Mouse (Mus musculus) thymus, postnatal 25 days (tissue): ENCODE measurements around the gene Kcmf1.
A peak's percentile ranks its signal among the peaks of the same experiment; 100 is the strongest.
"Not testable (repeated sequence)": the region's sequence is repeated elsewhere in the genome, so short reads cannot be mapped to it uniquely, and the experiment has no call there.

Experiments used
- DNase-seq: peaks from one replicate; pipeline ENCODE4 v3.0.0; 2022

Gene Kcmf1

DNA sequence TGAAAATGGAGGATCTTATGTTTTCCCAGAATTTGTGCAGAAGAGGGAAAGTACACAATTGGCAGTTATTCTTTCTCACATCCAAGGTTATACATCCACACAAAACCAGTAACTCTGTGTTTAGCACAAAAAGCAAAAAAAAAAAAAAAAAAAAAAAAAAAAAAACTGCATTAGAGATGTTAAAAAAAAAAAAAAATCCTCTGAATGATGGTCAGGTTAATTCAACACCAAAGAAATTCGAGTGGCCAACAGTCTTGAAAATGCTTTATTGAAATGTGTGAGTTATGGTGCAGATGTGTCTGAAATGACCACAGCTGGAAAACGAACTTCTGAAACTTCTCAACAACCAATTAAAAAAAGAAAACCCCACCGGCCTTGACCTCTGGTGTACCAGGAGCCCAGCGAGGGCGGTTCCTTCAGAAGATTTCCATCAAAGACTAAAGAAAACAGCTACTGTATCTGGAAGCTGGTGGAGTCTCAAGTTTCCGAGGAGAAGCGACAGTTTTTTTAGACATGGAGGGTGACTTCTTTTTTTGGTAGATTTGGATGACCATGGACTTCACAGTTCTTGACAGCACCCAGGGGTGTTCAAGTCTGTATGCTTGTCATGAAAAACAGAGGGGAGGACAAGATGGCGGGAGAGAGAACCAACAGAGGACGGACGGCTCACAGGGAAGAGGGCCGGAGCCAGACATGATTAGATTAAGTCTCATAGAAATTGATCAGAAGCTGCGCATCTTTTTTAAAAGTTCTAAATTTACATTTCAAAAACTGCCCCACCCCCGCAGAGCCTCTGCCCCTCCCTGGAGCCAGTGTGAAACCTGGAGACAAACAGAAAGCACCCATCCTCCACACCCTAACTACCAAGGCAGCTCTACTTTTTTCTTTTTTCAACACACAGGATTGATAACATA lies 58.7 kb downstream of the Kcmf1 start:
- no peak for DNase-seq

DNA sequence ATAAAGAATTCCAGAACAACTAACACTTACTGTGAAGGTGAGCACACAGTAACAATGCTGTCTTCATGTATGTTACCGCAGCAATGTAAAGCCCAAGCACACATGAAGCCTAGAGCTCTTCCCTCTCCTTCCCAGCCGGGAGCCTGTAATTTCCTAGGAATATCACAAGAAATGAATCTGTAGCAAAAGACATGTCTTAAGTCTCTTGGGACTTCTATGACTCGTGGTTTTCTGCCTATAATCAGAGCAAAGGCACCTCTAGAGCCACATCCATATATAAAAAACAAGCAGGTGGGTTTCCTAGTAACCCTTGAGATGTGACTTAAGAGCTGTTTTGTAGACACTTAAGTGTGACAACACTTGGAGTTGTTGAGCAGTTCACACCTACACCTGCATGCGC lies 62.0 kb downstream of the Kcmf1 start:
- no peak for DNase-seq

DNA sequence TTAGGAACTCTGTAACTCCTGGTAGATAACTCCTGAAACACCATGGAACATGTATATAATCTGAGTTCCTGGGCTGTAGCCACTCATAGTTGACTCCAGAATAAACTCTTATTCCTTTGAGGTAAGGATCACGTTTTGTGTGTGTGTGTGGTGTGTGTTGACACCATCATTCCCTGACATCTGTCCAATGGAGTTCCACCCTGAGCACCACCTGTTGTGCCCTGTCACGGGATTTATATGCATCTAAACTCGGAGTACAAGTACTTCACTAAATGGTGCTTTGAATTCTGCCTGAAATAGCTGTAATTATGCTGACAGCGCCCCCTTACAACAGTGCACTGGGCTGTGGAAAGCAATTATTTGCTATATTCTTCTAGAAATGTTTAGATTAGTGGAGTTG lies 65.3 kb downstream of the Kcmf1 start:
- DNase-seq, result no peak

DNA sequence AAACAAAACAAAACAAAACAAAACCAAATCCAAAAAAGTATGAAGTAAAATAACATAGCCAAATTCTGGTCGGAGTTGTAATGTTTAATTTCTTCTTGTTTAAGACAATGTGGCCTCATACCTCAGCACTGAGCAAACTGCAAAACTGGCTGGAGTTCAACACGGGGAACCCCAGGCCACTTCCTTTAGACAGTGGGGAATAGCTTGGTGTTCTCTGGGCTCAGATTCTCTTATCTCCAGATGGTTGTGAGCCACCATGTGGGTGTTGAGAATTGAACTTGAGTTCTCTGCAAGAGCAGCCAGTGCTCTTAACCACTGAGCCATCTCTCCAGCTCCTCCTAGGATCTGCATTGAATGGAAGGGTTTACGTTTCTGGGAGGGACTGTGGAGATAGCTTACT lies 67.9 kb downstream of the Kcmf1 start:
- DNase-seq, result no peak

DNA sequence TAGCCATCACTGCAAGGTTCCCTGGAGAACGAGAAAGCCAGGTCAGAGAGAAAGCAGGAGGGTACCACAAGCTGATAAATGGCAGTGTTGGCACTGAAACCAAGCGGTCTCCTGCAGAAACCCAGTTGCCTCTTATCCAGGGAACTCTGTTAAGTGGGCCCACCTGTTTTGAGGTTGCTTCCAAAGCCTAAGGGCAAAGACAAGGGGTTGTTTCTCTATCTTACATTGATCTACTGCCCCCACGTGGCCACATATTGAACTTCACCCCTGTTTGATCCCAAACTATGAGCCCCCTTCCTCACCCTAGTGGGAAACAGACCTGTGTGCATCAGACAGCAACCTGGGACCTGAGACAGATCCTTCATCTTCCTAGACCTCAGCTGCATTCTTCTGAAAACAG lies 68.5 kb downstream of the Kcmf1 start:
- DNase-seq, result peak; percentile 64

DNA sequence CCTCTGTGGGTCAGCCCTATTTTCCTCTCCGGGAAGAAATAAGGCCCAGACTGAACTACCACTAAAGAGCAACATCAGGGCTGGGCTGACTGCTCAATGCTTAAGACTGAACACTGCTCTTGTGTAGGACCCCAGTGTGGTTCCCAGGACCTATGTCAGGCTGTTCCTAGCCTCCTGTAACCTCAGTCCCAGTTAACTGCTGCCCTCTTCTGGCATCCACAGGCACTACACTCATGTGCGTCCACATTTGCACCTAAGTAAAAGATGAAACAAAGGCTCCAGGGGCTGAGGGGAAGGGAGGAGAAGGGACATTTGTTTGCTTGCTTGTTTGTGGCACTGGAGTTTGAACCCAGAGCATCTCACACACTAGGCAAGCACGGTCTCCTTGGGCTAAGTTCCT lies 70.9 kb downstream of the Kcmf1 start:
- DNase-seq, result peak; percentile 27

DNA sequence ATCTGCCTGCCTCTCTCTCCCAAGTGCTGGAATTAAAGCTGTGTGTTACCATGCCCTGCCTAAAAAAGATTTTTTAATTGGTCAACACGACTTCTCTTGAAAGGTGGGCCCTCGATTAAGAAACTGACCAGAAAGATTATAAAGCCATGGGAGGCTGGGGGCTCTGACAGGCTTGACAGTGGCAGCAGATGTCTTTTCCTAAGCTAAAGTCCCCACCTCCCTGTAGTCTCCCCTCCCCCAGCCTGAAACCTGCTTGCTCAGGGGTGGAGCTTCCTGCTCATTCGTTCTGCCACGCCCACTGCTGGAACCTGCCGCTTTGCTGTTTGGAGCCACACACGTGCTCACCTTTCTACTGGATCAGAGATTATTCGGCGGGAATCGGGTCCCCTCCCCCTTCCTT lies 71.7 kb downstream of the Kcmf1 start:
- DNase-seq, result not testable (repeated sequence)

DNA sequence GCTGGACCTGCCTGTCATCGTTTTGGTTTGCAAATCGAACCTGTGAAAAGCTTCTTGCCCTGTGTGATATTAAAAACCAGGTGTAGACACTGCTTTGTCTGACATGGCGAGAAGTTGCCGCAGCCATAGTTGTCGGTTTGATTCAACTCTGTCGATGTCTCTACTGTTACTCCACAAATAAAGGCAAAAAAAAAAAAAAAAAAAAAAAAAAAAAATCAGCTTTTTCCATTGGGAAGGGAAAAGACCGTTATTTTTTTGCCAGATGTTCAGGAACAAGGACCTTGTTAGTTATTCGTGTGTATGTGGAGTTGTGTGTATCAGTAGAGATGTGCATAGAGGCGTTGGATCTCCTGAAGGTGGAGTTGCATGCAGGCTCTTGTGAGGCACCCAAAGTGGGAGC lies 74.0 kb downstream of the Kcmf1 start:
- no peak for DNase-seq

DNA sequence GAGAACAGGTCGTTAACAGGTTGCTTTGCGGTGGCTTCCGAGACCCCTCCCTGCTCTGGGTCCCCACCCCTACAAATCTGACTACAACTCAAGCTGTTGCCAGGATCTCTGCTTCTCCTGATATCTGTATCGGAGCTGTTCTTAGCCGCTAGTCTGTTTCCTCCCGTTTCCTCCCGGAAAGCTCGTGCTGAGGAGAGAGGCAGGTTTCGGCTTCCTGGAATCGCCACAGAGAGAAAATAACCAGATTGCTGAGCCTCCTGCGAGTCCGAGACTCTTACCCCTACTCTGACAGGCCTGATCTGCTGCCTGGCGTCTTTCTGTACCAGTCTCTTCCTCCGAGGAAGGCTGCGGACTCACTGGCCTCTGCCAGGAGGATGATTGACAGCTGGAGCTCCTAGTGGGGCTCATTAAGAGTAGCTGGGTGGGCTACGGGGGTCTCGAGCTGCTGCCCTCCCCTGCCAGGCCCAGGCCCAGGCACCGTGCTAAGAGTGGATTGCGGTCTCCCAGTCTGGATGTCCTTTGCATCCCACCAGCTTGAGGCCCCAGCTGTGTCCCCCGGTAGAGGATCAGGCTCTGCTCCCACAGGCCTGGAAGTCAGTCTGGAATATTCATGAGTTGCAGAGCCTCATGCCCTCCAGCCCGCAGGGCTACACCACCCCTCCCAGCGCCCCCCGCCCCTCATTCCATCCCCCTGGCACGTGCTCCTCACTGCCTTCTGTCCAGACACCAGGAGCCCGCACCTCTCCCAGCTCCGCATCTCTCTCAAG lies 74.6 kb downstream of the Kcmf1 start:
- DNase-seq, result no peak

DNA sequence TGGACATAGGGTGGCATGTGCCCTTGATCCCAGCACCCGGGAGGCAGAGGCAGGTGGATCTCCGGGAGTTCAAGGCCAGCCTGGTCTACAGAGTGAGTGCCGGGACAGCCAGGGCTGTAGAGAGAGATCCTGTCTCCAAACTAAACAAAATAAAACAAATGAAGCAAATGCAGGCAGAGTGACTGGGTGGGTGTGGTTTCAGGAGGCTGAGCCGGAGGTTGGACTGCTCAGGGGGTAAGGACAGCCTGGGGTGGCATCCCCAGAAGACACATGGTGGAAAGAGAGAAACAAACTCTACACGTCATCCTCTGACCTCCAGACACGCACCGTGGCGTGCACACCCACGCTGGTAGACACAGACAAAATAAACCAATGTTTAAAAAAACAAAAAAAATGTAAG lies 86.3 kb downstream of the Kcmf1 start:
- no peak for DNase-seq

DNA sequence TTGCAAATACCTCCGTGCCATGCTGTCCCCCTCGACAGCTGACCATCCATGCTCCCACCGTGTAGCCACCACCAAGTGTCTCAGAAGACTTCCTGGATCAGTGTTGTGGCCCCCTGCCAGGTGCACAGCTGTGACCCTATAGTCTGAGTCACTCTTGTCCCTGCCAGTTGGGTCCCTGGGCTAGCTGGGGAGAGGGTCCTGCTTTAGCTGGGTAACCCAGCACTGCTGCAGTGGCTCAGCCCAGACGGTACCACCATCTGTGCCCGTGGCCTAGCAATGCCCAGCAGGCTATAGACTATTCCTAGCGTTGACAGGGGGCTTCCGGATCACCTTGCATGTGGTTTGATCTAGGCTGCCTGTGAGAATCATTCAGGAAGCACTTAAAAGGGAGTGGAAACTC lies 89.5 kb downstream of the Kcmf1 start:
- peak; percentile 3 for DNase-seq

DNA sequence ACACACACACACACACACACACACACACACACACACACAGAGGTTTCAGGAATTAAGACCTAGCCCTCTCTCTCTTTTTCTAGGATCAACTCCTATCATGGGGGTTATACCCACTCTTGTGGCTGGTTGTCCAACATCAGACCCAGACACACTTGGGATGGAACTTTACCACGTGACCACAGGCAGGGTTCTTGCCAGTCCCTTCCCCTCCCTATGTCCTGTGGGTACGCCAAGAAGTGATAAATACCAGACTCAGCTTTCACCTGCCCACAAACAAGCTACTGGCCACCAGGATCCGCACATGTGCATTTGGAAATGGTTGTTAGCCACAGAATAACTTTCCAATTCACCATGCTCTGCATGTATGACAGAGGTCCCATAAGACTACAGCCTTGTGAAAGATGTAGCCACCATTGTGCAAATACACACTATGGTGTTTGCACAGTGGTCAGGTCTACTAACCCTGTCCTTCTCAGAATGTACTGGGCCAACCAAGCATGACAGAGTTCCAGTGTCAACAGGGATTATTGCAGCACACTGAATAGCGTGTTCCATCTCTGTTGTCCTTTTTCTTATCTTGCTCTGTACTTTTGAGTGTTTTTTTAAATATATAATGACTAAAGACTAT lies 90.1 kb downstream of the Kcmf1 start:
- DNase-seq, result no peak

DNA sequence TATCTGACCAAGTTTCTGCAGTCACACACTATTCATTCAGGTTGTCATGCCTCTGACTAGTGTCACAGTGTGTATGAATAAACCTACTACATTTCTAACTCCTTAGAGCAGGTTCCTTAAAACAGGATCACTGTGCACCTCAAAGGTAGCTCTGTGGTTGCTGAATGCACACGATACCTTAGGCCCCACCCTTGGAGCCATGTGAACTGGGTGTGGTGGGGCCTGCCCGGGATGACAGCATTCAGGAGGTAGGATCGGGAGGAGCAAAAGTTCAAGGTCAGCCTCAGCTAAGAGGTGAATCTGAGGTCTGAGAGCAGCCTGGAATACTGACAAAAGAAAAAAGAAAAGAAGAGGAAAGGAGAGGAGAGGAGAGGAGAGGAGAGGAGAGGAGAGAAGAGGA lies 91.4 kb downstream of the Kcmf1 start:
- DNase-seq, result no peak

DNA sequence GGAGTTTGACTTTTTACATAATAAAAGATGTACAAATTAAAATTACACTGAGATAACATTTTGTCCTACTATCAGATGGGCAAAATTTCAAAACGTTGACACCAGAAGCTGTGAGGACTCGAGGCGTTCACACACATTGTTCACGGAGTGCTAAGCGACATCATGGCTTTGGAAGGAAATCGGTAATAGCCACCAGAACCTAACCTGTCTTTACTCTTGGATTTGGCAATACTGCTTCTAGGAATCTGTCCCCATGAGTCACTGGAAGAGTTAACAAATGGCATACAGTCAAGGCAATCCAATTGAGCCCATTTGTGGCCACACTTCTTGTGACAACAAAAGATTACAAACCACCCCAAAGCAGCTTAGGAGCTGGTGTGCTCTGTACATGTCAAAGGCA lies 96.1 kb downstream of the Kcmf1 start:
- no peak for DNase-seq

DNA sequence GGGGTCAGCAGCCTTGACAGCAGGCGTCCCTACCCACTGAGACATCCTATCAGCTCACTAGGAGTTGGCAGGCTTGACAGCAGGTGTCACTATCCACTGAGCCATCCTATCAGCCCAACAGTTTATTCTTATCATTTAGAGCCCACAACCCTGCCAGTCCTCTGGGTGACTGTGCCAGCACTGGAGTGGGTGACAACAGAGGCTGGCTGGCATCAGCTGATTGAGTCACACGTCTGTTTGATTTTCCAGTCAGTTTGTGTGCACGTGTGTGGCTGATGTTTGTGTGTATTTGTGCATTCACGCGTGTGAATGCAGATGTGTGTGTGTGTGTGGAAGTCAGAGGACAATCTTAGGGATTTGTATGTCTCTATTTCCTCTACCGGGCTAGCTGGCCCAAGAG lies 97.7 kb downstream of the Kcmf1 start:
- no peak for DNase-seq

DNA sequence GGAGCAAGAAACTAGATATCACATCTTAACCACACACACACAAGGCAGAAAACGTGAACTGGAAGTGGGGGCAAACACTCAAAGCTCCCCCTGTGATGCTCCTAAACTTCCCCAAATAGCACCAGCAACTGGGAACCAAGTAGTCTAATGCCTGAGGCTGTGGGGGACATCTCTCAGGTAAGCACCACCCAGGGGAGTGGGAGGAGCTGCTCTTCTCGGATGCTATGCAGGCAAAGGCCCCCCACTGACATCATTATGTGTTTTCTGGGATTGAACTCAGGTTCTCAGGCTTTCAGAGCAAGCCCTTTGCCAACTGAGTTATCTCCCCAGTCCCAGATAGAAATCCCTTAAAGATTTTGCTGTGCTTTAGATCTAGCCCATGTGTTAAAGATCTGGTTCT lies 99.1 kb downstream of the Kcmf1 start:
- no peak for DNase-seq

DNA sequence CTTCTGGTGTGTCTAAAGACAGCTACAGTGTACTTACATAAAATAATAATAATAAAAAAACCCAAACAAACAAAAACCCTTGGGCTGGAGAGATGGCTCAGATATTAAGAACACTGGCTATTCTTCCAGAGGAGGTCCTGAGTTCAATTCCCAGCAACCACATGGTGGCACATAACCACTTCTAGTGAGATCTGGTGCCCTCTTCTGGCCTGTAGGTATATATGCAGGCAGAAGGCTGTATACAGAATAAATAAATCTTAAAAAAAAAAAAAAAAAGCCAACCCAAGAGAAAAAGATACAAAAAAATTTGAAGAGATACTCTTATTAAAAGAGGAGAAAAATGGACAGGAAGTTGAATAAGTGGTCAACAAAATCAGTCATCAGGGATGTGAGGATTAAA lies 102.0 kb downstream of the Kcmf1 start:
- no peak for DNase-seq

DNA sequence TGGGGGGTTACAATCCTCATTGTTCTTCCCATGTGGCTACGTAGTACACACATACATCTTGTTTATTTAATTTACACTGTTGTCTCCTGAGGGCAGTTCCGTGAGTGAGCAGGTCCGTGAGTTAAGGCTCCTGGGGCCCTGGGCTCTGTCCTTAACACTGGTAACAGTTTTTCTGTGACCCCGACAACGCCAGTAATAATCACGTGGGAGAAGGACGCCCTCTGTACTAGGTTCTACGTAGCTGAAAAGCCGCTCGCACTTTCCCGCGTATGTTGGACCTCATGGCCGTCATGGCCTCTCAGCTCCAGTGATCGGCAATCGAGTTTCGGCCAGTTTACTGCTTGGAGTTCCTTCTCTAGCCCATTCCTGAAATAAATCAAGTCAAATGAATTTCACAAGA lies 104.3 kb downstream of the Kcmf1 start:
- DNase-seq, result no peak

DNA sequence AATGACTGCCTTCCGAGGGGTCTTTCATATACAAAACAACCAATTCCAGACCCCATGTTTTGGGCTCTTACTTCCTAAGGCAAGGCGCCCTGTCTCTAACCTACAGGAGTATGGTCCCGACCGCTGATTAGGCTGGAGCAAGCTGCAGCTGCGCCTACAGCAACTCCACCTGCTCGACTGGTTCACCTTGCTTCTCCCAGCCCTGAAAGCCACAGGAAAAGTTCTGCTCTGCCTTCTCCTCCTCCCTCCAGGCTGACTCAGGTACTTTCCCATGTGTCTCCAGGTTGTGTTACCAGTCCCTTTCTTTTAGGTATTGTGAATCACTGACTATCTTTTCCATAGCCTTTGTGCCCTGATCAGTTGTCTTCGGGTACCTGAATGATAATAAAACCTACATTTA lies 104.9 kb downstream of the Kcmf1 start:
- no peak for DNase-seq

DNA sequence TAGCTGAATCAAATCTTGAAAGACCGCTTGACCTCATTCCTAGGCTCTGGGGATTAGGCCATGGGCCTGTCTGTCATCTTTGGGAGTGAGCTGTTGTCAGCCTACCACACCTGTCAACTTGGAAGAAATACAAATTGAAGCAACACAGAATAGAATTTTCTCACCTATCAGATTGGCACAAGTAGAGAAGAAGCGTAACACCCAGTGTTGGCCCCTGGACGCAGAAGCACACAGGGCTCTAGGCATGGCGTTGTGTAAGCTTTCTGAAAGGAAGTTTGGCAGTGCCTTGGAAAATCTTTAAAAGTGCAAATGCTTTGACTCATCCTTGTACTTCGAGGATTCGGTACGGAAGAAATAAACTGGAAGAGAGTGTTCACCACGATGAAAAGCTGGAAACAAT lies 107.1 kb downstream of the Kcmf1 start:
- no peak for DNase-seq
